Mouse (Mus musculus) ES-E14 (cell line): ENCODE measurements around the gene Icam2. TPM values are rescaled to one million over a fixed set of nuclear protein-coding genes. Genes with fewer than 3 reads are reported as not detected.

Experiments used
- DNase-seq: peaks from one replicate; pipeline ENCODE4 v3.0.0-alpha.2; 2013; ENCODE audit warnings: low read depth, low spot score
- H3K27ac ChIP-seq: 2 replicates; pipeline ENCODE4 v1.5.1; 2012; ENCODE audit warnings: low read depth, mild to moderate bottlenecking, low read length, moderate library complexity, mixed read lengths; ENCODE audit not compliant: poor library complexity, insufficient read depth, severe bottlenecking
- H3K36me3 ChIP-seq: 2 replicates; pipeline ENCODE4 v1.6.1; 2012; ENCODE audit warnings: mild to moderate bottlenecking, low read length, moderate library complexity, mixed read lengths; ENCODE audit not compliant: control insufficient read depth, poor library complexity, insufficient read depth, severe bottlenecking
- H3K4me1 ChIP-seq, 2 experiments: fragments of 150-350 bp in 1 of 2; sonication (generic) in 1 of 2; 2 replicates each; pipeline ENCODE4 v1.6.1; 2012; ENCODE audit warnings: low read length in 2 of 2, mild to moderate bottlenecking in 1 of 2, mixed read lengths in 1 of 2; ENCODE audit not compliant: control insufficient read depth in 2 of 2, insufficient read depth in 2 of 2, poor library complexity in 1 of 2
- H3K4me3 ChIP-seq, 2 experiments: fragments of 150-350 bp in 1 of 2; sonication (generic) in 1 of 2; 2 replicates each; pipeline ENCODE4 v1.5.1; 2012; ENCODE audit warnings: low read length in 2 of 2, low read depth in 1 of 2, mild to moderate bottlenecking in 1 of 2, mixed read lengths in 1 of 2; ENCODE audit not compliant: insufficient read depth in 1 of 2, poor library complexity in 1 of 2, severe bottlenecking in 1 of 2
- H3K9ac ChIP-seq: 2 replicates; pipeline ENCODE4 v1.6.1; 2012; ENCODE audit warnings: low read depth, mild to moderate bottlenecking, low read length, mixed read lengths; ENCODE audit not compliant: poor library complexity, insufficient read depth, severe bottlenecking
- H3K9me3 ChIP-seq: fragments of 150-350 bp; sonication (generic); 2 replicates; pipeline ENCODE4 v1.6.1; 2012; ENCODE audit warnings: low read depth, mild to moderate bottlenecking, low read length; ENCODE audit not compliant: control insufficient read depth, insufficient read depth
- CHD2 ChIP-seq: IDR thresholded peaks from 2 replicates; pipeline ENCODE4 v1.6.1; 2014; ENCODE audit warnings: mild to moderate bottlenecking, low read depth, low read length, inconsistent platforms
- HCFC1 ChIP-seq: IDR thresholded peaks from 2 replicates; pipeline ENCODE4 v1.6.1; 2012; ENCODE audit warnings: low read length, inconsistent platforms, borderline replicate concordance; ENCODE audit not compliant: insufficient read depth
- MAFK ChIP-seq: IDR thresholded peaks from 2 replicates; pipeline ENCODE4 v1.6.1; 2014; ENCODE audit warnings: mild to moderate bottlenecking, low read depth, low read length, inconsistent platforms; ENCODE audit not compliant: insufficient read depth
- ZC3H11A ChIP-seq: IDR thresholded peaks from 2 replicates; pipeline ENCODE4 v1.6.1; 2012; ENCODE audit warnings: low read depth, mild to moderate bottlenecking, inconsistent platforms, low read length, borderline replicate concordance
- ZNF384 ChIP-seq: IDR thresholded peaks from 2 replicates; pipeline ENCODE4 v1.6.1; 2012; ENCODE audit warnings: low read depth, low read length, inconsistent platforms
- in situ Hi-C, 2 experiments: fragments of 600-800 bp; cut with MboI; formaldehyde crosslinking; loops; one replicate each; pipeline ENCODE4 v1.15.1; 2025; ENCODE audit warnings: low sequenced_read_pairs in 2 of 2, inconsistent platforms in 1 of 2; ENCODE audit not compliant: unreplicated experiment in 2 of 2
- total RNA-seq: library from RNA; depleted of rRNA; stranded (reverse); fragments of 300-350 nt; gene quantifications from 2 replicates; pipeline ENCODE4 v1.2.3, GENCODE M21; 2012

Gene Icam2
- total RNA-seq, 1 experiment, result 0.89 TPM

GRCm38 (mm10) chr11:106374559-106374958, 13.3 kb downstream of the Icam2 start:
- in situ Hi-C loops, result no loop called here
- TF ChIP-seq ZNF384 (no peak), CHD2 (no peak)
- Histone ChIP-seq H3K9me3 (no peaks in the 10 kb centered on the region), H3K36me3 (no peaks in the 10 kb centered on the region), H3K4me1 (peaks cover 0 to 5% of the 10 kb centered on the region in 2 experiments; a peak in 1 of 4 replicates), H3K27ac (no peak overlapping the region), H3K4me3 (no peak overlapping the region), H3K9ac (peak overlapping the region; percentile 37; the same call in 1 of the 2 replicates)
- DNase-seq, result no peak

GRCm38 (mm10) chr11:106373998-106374397, 13.9 kb downstream of the Icam2 start:
- 0 out of 2 replicates have a peak overlapping the region, but pooled peaks have one; percentile 37 for H3K9ac ChIP-seq

GRCm38 (mm10) chr11:106366316-106366715, 21.6 kb downstream of the Icam2 start:
- H3K4me3 ChIP-seq, result no peak overlapping the region
- in situ Hi-C loops, result no loop called here
- H3K9me3 ChIP-seq, result no peaks in the 10 kb centered on the region
- peaks cover 0 to 9% of the 10 kb centered on the region in 2 experiments; a peak in 1 of 4 replicates for H3K4me1 ChIP-seq
- DNase-seq, result peak; percentile 80
- H3K36me3 ChIP-seq, result no peaks in the 10 kb centered on the region
- no peak for TF ChIP-seq MAFK
- TF ChIP-seq HCFC1, result no peak
- 0 out of 2 replicates have a peak, but pooled peaks have one; percentile 41 for TF ChIP-seq ZNF384
- peak; percentile 50; the same call in 1 of the 2 replicates for TF ChIP-seq ZC3H11A
- TF ChIP-seq CHD2, result peak; percentile 45; the same call in 1 of the 2 replicates
- no peak overlapping the region for H3K9ac ChIP-seq
- no peak overlapping the region for H3K27ac ChIP-seq

More at GRCm38 (mm10) chr11:106373998-106374397, 13.9 kb downstream of the Icam2 start:
- Histone ChIP-seq H3K27ac (no peak overlapping the region; the same call in 1 of the 2 replicates), H3K36me3 (no peaks in the 10 kb centered on the region), H3K4me3 (no peak overlapping the region), H3K9me3 (no peaks in the 10 kb centered on the region), H3K4me1 (peaks cover 0 to 5% of the 10 kb centered on the region in 2 experiments; a peak in 1 of 4 replicates)
- in situ Hi-C loops, result no loop called here
- DNase-seq, result no peak
- TF ChIP-seq HCFC1 (no peak), ZNF384 (no peak), MAFK (no peak), ZC3H11A (no peak), CHD2 (no peak)

GRCm38 (mm10) chr11:106365366-106365765, 22.5 kb downstream of the Icam2 start, which contains the start of gene Prr29:
TSS of gene Prr29 (plus strand) at chr11:106365472.
- H3K4me1 ChIP-seq, result peaks cover 0 to 9% of the 10 kb centered on the region in 2 experiments; a peak in 1 of 4 replicates
- TF ChIP-seq MAFK (no peak), ZNF384 (no peak), HCFC1 (no peak), ZC3H11A (no peak), CHD2 (no peak)
- no peak for DNase-seq
- no peak within 1 kb of the TSS for H3K9ac ChIP-seq
- no peak within 1 kb of the TSS for H3K27ac ChIP-seq
- H3K9me3 ChIP-seq, result no peaks in the 10 kb centered on the region
- H3K36me3 ChIP-seq, result no peaks in the 10 kb centered on the region
- peak within 1 kb of the TSS; percentile 19 to 30; a peak in 2 of 4 replicates for H3K4me3 ChIP-seq
- in situ Hi-C loops, result no loop called here

- Histone ChIP-seq H3K27ac (no peak overlapping the region), H3K9ac (no peak overlapping the region), H3K4me3 (peak overlapping the region in 1 of 2 experiments; percentile 30; a peak in 1 of 4 replicates), H3K36me3 (no peaks in the 10 kb centered on the region), H3K9me3 (no peaks in the 10 kb centered on the region), H3K4me1 (peaks cover 0 to 9% of the 10 kb centered on the region in 2 experiments; a peak in 1 of 4 replicates)
- TF ChIP-seq ZNF384, result no peak
- no peak for TF ChIP-seq ZC3H11A
- TF ChIP-seq MAFK, result no peak
- no peak for TF ChIP-seq HCFC1
- no peak for TF ChIP-seq CHD2
- DNase-seq, result no peak
- in situ Hi-C loops, result no loop called here
These were observed 23.2 kb downstream of the Icam2 start for GRCm38 (mm10) chr11:106364712-106365111.
